Mouse (Mus musculus) kidney, embryonic 16.5 days (tissue): ENCODE results near the gene Optc. TPM values are rescaled to one million over a fixed set of nuclear protein-coding genes. Genes with fewer than 3 reads are reported as not detected.
A peak's percentile ranks its signal among the peaks of the same experiment; 100 is the strongest.

Source experiments
- ATAC-seq: fragments of 200-750 bp; cut with Nextera tagmentation; 2 replicates; pipeline ENCODE4 v1.8.0; 2017; ENCODE audit warnings: moderate TSS enrichment; ENCODE audit not compliant: low FRiP score, low TSS enrichment
- H3K27ac ChIP-seq: fragments of 300-500 bp; sonication (generic); 2 replicates; pipeline ENCODE4 v1.5.1; 2014; ENCODE audit warnings: low read length
- H3K27me3 ChIP-seq: fragments of 300-500 bp; sonication (generic); 2 replicates; pipeline ENCODE4 v1.6.1; 2014; ENCODE audit warnings: low read length, control low read depth, mixed read lengths; ENCODE audit not compliant: insufficient read depth
- H3K36me3 ChIP-seq: fragments of 300-500 bp; sonication (generic); 2 replicates; pipeline ENCODE4 v1.6.1; 2014; ENCODE audit warnings: low read length, control low read depth, mixed read lengths; ENCODE audit not compliant: insufficient read depth
- H3K4me1 ChIP-seq: fragments of 300-500 bp; sonication (generic); 2 replicates; pipeline ENCODE4 v1.6.1; 2014; ENCODE audit warnings: low read length, control low read depth, mixed read lengths; ENCODE audit not compliant: insufficient read depth
- H3K4me2 ChIP-seq: fragments of 300-500 bp; sonication (generic); replicated peaks from 2 replicates; pipeline ENCODE4 v1.6.1; 2014; ENCODE audit warnings: low read depth, low read length
- H3K4me3 ChIP-seq: fragments of 300-500 bp; sonication (generic); 2 replicates; pipeline ENCODE4 v1.5.1; 2014; ENCODE audit warnings: mild to moderate bottlenecking, low read length
- H3K9ac ChIP-seq: fragments of 300-500 bp; sonication (generic); replicated peaks from 2 replicates; pipeline ENCODE4 v1.6.1; 2014; ENCODE audit warnings: low read length
- H3K9me3 ChIP-seq: fragments of 300-500 bp; sonication (generic); 2 replicates; pipeline ENCODE4 v1.6.1; 2016; ENCODE audit warnings: low read length, control low read depth
- WGBS: fragments of 180-500 bp; shearing (Covaris S2); extraction: QIAGEN DNeasy Blood & Tissue Kit; methylation state at CpG from one replicate; pipeline ENCODE4 v1.1.7; 2014; 5-methylcytosine and 5-hydroxymethylcytosine counted together
- polyA plus RNA-seq: library from polyadenylated mRNA; unstranded; fragments of >200 nt; fragmentation: Nextera tagmentation; extraction: Ambion mirVana; gene quantifications from 2 replicates; pipeline ENCODE4 v1.2.1, GENCODE M21; 2015

The Optc gene
- polyA plus RNA-seq, 1 experiment from 2014 or later, result 0.47 TPM

GRCm38 (mm10) chr1:133856133-133856541 lies 51.7 kb downstream of the Optc start:
- H3K36me3 ChIP-seq, result no peaks in the 10 kb centered on the region
- H3K4me2 ChIP-seq, result no peak overlapping the region
- H3K9me3 ChIP-seq, result no peaks in the 10 kb centered on the region
- H3K27me3 ChIP-seq, result peaks cover 4% of the 10 kb centered on the region; the same call in 1 of the 2 replicates
- WGBS, result 40% methylated on average over 11 of the region's 11 CpGs
- H3K9ac ChIP-seq, result no peak overlapping the region
- no peak overlapping the region for H3K27ac ChIP-seq
- no peak for ATAC-seq
- no peak overlapping the region for H3K4me3 ChIP-seq
- H3K4me1 ChIP-seq, result peaks cover 45% of the 10 kb centered on the region

DNA sequence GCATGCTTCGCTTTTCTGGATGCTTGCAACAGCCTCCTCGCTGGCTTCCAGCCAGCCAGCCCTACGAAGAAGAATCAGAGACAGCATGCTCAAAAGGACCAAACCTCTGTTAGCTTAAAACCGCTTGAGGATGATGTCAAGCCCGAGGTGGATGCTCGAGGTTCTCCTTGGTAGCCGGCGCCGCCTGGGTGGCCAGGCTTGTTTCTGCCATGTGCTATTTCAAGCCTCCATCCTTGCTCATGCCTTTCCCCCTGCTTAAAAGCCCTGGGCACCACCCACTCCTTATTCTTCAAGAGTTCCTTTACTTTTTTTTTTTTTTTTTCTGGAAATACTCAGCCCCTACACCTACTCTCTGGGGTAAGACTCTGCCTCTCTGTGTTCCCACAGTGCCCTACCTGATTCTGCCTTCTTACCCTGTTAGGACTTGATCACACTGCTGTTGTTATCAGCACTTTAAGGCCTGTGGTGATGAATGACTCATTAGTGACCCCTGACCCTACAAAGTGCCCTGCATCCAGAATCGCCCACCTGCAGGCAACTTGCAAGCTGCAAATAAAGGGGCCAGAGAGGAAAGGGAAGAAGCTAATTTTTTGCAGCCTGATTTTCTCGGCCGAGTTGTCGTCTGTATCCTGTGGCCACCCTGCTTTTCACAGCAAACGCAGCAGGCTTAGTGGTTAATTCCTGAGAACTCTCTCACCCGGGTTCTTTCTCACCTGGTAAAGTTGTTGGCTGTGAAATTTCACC lies 52.4 kb downstream of the Optc start:
- no peak for ATAC-seq
- WGBS, result 10% methylated on average over 15 of the region's 15 CpGs
- no peak overlapping the region for H3K27ac ChIP-seq

DNA sequence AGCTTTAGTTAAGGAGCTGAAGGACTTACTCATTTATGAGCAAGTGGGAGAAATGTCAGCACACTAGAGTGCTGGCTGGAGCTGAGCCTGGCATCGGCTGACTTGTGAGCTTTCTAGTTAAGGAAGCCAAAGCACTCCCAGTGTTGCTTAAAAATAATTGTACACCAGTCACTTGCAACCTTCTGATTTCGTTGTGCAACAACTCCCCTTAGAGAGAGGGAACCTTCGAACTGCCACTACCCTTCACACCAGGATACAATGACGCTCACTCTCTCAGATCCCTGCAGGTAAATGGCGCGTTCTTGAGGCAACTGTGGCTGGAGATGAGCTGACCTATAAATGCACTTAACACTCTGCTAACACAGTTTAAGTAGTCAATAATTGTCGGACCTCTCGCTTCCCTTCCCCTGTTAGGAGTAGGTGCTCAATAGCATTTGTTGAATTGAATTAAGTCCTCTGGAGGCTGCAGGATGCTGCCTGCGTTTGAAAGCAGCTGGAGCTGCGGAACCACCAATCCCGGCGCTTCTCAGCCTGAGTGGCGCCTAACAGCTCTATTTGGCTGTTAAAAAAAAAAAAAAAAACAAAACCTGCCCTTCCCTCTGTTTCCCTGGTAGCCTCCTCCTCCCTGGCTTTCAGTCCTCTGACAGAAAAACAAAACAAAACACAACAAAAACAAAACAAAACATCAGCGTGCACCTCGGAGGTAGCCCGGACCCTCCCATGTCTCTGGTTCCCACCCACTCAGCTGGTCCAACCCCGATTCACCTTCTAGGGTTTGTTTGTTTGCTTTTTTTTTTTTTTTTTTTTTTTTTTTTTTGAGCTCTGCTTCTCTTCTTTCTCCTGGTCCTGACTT lies 53.2 kb downstream of the Optc start:
- Histone ChIP-seq H3K27me3 (peaks cover 4% of the 10 kb centered on the region; the same call in 1 of the 2 replicates), H3K9ac (peak overlapping the region; percentile 5; the same call in 1 of the 2 replicates), H3K4me1 (peaks cover 35% of the 10 kb centered on the region), H3K4me2 (peak overlapping the region; percentile 57), H3K9me3 (no peaks in the 10 kb centered on the region), H3K4me3 (peak overlapping the region; percentile 36), H3K36me3 (no peaks in the 10 kb centered on the region), H3K27ac (no peak overlapping the region)
- 2% methylated on average over 17 of the region's 17 CpGs for WGBS
- ATAC-seq, result no peak

More for the DNA sequence above, 52.4 kb downstream of the Optc start:
- H3K27me3 ChIP-seq, result peaks cover 4% of the 10 kb centered on the region; the same call in 1 of the 2 replicates
- H3K36me3 ChIP-seq, result no peaks in the 10 kb centered on the region
- peak overlapping the region; percentile 5; the same call in 1 of the 2 replicates for H3K9ac ChIP-seq
- peak overlapping the region; percentile 57 for H3K4me2 ChIP-seq
- peak overlapping the region; percentile 36 for H3K4me3 ChIP-seq
- H3K9me3 ChIP-seq, result no peaks in the 10 kb centered on the region
- H3K4me1 ChIP-seq, result peaks cover 42% of the 10 kb centered on the region

Other genes with a start within 250 kb of the Optc start
- gene Zbed6, start 247.1 kb downstream of the Optc start, polyA plus RNA-seq, result not detected in 2 replicates
- gene Gm38394, start 246.7 kb downstream of the Optc start, polyA plus RNA-seq, result 4.1 and 4.9 TPM in 2 replicates
- 0.50 and 0.60 TPM in 2 replicates for gene Lax1, start 217.9 kb downstream of the Optc start, polyA plus RNA-seq
- 7.6 and 8.2 TPM in 2 replicates for gene Atp2b4, start 107.0 kb downstream of the Optc start, polyA plus RNA-seq
- 2.1 and 2.6 TPM in 2 replicates for gene Prelp, start 13.4 kb upstream of the Optc start, polyA plus RNA-seq
- 12.5 and 17.1 TPM in 2 replicates for gene Fmod, start 129.3 kb upstream of the Optc start, polyA plus RNA-seq
- gene Btg2, start 171.1 kb upstream of the Optc start, polyA plus RNA-seq, result 36.2 and 38.2 TPM in 2 replicates
- 0.17 and 0.21 TPM in 2 replicates for gene Chit1, start 203.2 kb upstream of the Optc start, polyA plus RNA-seq